Mouse (Mus musculus): ENCODE measurements around the gene Xrra1. TPM values are rescaled to one million over a fixed set of nuclear protein-coding genes. Genes with fewer than 3 reads are reported as not detected.

Xrra1 gene
- polyA plus RNA-seq, 1 experiment, result 0.87 TPM

DNA sequence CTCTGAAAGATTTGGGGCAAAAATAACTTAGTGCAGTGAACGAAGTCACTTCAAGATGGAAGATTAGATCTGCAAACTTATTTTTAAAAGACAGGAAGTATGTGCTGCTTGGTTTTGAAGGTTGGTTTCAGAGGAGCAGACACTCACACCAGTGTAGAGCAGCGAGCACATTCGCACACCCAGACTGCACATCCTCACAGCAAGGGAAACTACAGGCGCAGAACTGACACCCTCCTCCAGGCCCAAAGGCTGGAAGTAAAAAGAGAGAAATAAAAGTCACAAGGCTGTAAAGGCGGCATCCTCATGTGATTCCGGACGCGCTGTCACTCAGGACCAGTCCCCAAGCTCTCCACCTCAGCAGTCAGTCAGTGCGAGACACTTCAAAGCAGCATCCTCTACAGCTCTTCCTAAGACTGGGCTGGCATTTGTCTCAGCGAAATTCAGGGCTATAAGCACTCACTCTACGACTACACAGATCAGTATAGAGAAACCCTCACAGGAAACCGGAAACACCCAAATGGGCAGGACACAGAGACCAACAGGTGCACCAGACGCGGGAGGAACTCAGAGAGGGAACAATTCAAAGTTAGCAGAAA lies 2.6 kb upstream of the Xrra1 start:
- Histone ChIP-seq H3K9me3 (replicated peaks; ENCODE audit: control insufficient read depth, insufficient read depth, low read length, poor library complexity, severe bottlenecking) (no peaks in the 10 kb centered on the region), H3K36me3 (ENCODE audit: control insufficient read depth, insufficient read depth, low read length, poor library complexity, severe bottlenecking) (peaks cover 18% of the 10 kb centered on the region), H3K27me3 (ENCODE audit: control insufficient read depth, insufficient read depth, low read length, poor library complexity, severe bottlenecking) (no peaks in the 10 kb centered on the region), H3K4me3 (ENCODE audit: low read depth, low read length) (no peak overlapping the region), H3K9ac (ENCODE audit: low read depth, poor library complexity, severe bottlenecking) (no peak overlapping the region), H3K4me1 (ENCODE audit: control insufficient read depth, insufficient read depth, low read length) (no peaks in the 10 kb centered on the region), H3K27ac (ENCODE audit: insufficient read depth, low read length) (no peak overlapping the region)
- TF ChIP-seq POLR2A (IDR thresholded peaks at IDR 0.05; ENCODE audit: insufficient read depth, low read length) (no peak), CTCF (IDR thresholded peaks at IDR 0.05; ENCODE audit: low read depth, low read length) (no peak), EP300 (IDR thresholded peaks at IDR 0.05; ENCODE audit: insufficient read depth, low read depth, low read length) (no peak)

DNA sequence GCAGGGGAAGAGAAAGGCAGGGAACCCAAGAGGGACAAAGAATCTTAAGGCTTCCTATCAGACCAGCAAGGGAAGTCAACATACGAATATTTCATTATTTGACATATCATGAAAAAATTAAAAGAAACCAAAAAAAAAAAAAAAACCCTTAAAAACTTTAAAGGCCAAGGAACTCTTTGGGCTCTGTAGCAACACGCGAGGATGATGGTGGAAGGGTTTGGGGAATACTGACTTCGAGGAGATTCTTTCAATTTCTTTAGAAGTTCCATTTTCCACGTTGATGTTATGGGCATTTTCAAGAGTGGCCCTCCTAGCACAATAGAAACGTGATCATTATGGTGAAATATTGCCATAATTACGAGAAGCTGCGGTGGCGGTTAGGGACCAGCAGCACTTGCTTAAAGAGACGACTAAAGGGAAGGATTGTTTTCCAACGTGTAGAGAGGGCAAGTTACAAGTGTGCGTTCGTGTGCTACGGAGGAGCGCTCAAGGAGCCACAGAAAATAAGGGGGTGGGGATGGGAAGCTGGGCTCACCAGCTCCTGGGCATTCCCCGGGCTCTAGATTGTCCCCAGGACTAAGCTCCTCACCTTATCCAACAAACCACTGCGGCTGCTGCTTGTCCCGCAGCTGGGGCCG lies 622 bp upstream of the Xrra1 start:
- TF ChIP-seq EP300 (IDR thresholded peaks at IDR 0.05; ENCODE audit: insufficient read depth, low read depth, low read length), result no peak
- no peak for TF ChIP-seq POLR2A (IDR thresholded peaks at IDR 0.05; ENCODE audit: insufficient read depth, low read length)
- no peak for TF ChIP-seq CTCF (IDR thresholded peaks at IDR 0.05; ENCODE audit: low read depth, low read length)
- Histone ChIP-seq H3K27me3 (ENCODE audit: control insufficient read depth, insufficient read depth, low read length, poor library complexity, severe bottlenecking) (no peaks in the 10 kb centered on the region), H3K36me3 (ENCODE audit: control insufficient read depth, insufficient read depth, low read length, poor library complexity, severe bottlenecking) (peaks cover 13% of the 10 kb centered on the region), H3K9ac (ENCODE audit: low read depth, poor library complexity, severe bottlenecking) (peak overlapping the region; percentile 78), H3K27ac (ENCODE audit: insufficient read depth, low read length) (no peak overlapping the region), H3K4me3 (ENCODE audit: low read depth, low read length) (peak overlapping the region; percentile 99), H3K9me3 (replicated peaks; ENCODE audit: control insufficient read depth, insufficient read depth, low read length, poor library complexity, severe bottlenecking) (no peaks in the 10 kb centered on the region), H3K4me1 (ENCODE audit: control insufficient read depth, insufficient read depth, low read length) (no peaks in the 10 kb centered on the region)

DNA sequence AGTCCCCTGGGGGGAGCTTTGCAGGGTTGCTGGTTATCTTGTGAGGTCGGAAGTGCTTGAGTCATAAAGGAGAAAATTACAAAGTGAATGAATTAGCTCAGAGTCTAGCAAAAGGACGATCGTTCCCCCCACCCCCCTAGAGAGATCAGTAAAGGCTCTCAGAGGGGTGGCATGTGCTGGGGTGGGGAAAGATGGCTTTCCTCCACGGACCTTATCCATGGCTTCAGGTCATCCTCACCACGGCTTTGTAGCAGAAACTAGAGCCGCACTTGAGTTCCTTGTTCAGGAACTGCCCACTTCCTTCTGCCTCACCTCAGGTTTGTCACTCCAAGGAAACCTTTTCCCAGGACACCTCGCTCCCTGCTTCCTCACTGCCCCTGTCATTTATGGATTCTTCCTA lies 4.4 kb downstream of the Xrra1 start, which contains the start of gene Spcs2:
Gene Spcs2, minus strand, starts transcription at position 101 of the 400 bp plus-strand sequence.
- H3K36me3 ChIP-seq (ENCODE audit: control insufficient read depth, insufficient read depth, low read length, poor library complexity, severe bottlenecking), result no peaks in the 10 kb centered on the region
- H3K9me3 ChIP-seq (replicated peaks; ENCODE audit: control insufficient read depth, insufficient read depth, low read length, poor library complexity, severe bottlenecking), result no peaks in the 10 kb centered on the region
- no peaks in the 10 kb centered on the region for H3K4me1 ChIP-seq (ENCODE audit: control insufficient read depth, insufficient read depth, low read length)
- H3K4me3 ChIP-seq (ENCODE audit: low read depth, low read length), result no peak within 1 kb of the TSS
- no peak for TF ChIP-seq CTCF (IDR thresholded peaks at IDR 0.05; ENCODE audit: low read depth, low read length)
- no peak for TF ChIP-seq EP300 (IDR thresholded peaks at IDR 0.05; ENCODE audit: insufficient read depth, low read depth, low read length)
- no peak for TF ChIP-seq POLR2A (IDR thresholded peaks at IDR 0.05; ENCODE audit: insufficient read depth, low read length)
- no peak within 1 kb of the TSS for H3K9ac ChIP-seq (ENCODE audit: low read depth, poor library complexity, severe bottlenecking)
- no peaks in the 10 kb centered on the region for H3K27me3 ChIP-seq (ENCODE audit: control insufficient read depth, insufficient read depth, low read length, poor library complexity, severe bottlenecking)
- H3K27ac ChIP-seq (ENCODE audit: insufficient read depth, low read length), result no peak within 1 kb of the TSS

DNA sequence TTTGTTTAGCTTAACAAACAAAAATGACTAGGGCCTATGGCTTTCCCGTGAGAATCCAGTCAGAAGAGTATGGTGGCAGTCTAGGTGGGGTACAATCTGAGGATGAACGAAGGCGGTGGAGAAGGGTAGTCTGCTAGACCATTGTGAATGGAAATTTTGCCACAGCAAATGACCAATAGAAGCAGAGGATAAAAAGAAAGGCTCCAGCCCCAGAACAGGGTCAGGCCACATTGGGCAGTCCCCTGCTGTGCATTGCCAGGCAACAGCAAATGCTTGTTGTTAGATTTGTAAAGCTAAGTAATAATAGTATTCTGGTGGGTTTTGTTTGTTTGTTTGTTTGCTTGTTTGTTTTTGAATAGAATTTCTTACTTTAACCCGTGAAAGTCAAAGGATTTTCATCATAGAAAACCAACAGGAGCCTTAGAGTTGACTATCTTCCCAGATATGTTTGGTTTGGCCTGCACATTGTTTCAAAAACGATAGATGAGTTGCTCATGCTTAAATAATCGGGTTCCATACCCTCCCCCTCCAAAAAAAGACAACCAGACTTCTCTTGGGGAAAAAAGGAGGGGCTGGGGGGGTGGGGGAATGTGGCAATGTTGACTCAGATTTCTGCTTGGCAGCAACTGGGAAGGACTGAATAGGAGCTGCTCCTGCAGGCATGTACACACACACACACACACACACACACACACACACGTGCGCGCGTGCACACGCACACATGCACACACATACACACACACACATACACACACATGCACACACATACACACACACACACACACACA lies 5.5 kb downstream of the Xrra1 start:
- TF ChIP-seq CTCF (IDR thresholded peaks at IDR 0.05; ENCODE audit: low read depth, low read length), result no peak
- TF ChIP-seq EP300 (IDR thresholded peaks at IDR 0.05; ENCODE audit: insufficient read depth, low read depth, low read length), result no peak
- TF ChIP-seq POLR2A (IDR thresholded peaks at IDR 0.05; ENCODE audit: insufficient read depth, low read length), result no peak
- H3K9me3 ChIP-seq (replicated peaks; ENCODE audit: control insufficient read depth, insufficient read depth, low read length, poor library complexity, severe bottlenecking), result no peaks in the 10 kb centered on the region
- H3K36me3 ChIP-seq (ENCODE audit: control insufficient read depth, insufficient read depth, low read length, poor library complexity, severe bottlenecking), result no peaks in the 10 kb centered on the region
- no peak overlapping the region for H3K27ac ChIP-seq (ENCODE audit: insufficient read depth, low read length)
- H3K9ac ChIP-seq (ENCODE audit: low read depth, poor library complexity, severe bottlenecking), result no peak overlapping the region
- no peaks in the 10 kb centered on the region for H3K4me1 ChIP-seq (ENCODE audit: control insufficient read depth, insufficient read depth, low read length)
- H3K4me3 ChIP-seq (ENCODE audit: low read depth, low read length), result no peak overlapping the region
- no peaks in the 10 kb centered on the region for H3K27me3 ChIP-seq (ENCODE audit: control insufficient read depth, insufficient read depth, low read length, poor library complexity, severe bottlenecking)

DNA sequence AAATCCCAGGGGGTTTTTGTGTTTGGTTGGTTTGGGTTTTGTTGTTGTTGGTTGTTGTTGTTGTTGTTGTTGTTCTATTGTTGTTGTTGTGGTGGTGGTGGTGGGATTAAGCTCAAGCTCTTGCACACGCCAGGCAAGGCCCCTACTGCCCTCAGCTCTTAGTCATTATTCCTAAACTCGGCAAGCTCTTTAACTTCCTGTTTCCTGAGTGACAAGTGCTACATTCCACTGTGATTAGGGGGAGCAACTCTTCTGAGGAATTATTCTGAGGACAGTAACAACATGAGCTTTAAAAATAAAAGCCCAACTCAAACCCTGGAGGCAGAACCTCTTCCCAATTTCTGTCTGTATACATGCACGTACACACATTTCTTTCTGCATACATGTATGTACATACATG lies 6.3 kb downstream of the Xrra1 start:
- no peaks in the 10 kb centered on the region for H3K4me1 ChIP-seq (ENCODE audit: control insufficient read depth, insufficient read depth, low read length)
- H3K27ac ChIP-seq (ENCODE audit: insufficient read depth, low read length), result no peak overlapping the region

DNA sequence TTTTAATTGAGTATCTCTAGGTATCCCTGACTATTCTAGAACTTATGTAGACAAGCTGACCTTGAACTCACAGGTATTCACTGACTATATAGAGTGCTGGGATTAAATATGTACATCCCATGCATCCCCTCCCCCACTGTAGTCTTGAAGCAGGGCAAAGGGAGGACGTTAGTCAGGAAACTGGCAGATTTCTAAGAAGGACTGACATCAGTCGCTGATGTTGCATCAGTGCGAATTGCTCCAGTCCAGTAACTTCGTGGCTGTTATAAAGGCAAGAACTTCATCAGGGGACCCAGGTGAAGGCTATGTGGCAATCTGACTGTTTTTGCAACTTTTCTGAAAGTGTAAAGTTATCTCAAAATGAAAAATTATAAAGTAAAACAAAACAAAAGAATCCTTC lies 10.4 kb downstream of the Xrra1 start:
- TF ChIP-seq POLR2A (IDR thresholded peaks at IDR 0.05; ENCODE audit: insufficient read depth, low read length), result no peak
- TF ChIP-seq EP300 (IDR thresholded peaks at IDR 0.05; ENCODE audit: insufficient read depth, low read depth, low read length), result no peak
- TF ChIP-seq CTCF (IDR thresholded peaks at IDR 0.05; ENCODE audit: low read depth, low read length), result no peak
- Histone ChIP-seq H3K27me3 (ENCODE audit: control insufficient read depth, insufficient read depth, low read length, poor library complexity, severe bottlenecking) (no peaks in the 10 kb centered on the region), H3K36me3 (ENCODE audit: control insufficient read depth, insufficient read depth, low read length, poor library complexity, severe bottlenecking) (no peaks in the 10 kb centered on the region), H3K9ac (ENCODE audit: low read depth, poor library complexity, severe bottlenecking) (no peak overlapping the region), H3K4me1 (ENCODE audit: control insufficient read depth, insufficient read depth, low read length) (no peaks in the 10 kb centered on the region), H3K9me3 (replicated peaks; ENCODE audit: control insufficient read depth, insufficient read depth, low read length, poor library complexity, severe bottlenecking) (no peaks in the 10 kb centered on the region), H3K4me3 (ENCODE audit: low read depth, low read length) (no peak overlapping the region), H3K27ac (ENCODE audit: insufficient read depth, low read length) (no peak overlapping the region)

More for the DNA sequence above, 6.3 kb downstream of the Xrra1 start:
- Histone ChIP-seq H3K4me3 (ENCODE audit: low read depth, low read length) (no peak overlapping the region), H3K9ac (ENCODE audit: low read depth, poor library complexity, severe bottlenecking) (no peak overlapping the region), H3K9me3 (replicated peaks; ENCODE audit: control insufficient read depth, insufficient read depth, low read length, poor library complexity, severe bottlenecking) (no peaks in the 10 kb centered on the region), H3K27me3 (ENCODE audit: control insufficient read depth, insufficient read depth, low read length, poor library complexity, severe bottlenecking) (no peaks in the 10 kb centered on the region), H3K36me3 (ENCODE audit: control insufficient read depth, insufficient read depth, low read length, poor library complexity, severe bottlenecking) (no peaks in the 10 kb centered on the region)
- no peak for TF ChIP-seq CTCF (IDR thresholded peaks at IDR 0.05; ENCODE audit: low read depth, low read length)
